Mouse (Mus musculus): ENCODE measurements around the gene Hs6st2. TPM values are rescaled to one million over a fixed set of nuclear protein-coding genes. Genes with fewer than 3 reads are reported as not detected.

Hs6st2 gene
- polyA plus RNA-seq, 1 experiment from 2014 or later = 0.82 TPM

DNA sequence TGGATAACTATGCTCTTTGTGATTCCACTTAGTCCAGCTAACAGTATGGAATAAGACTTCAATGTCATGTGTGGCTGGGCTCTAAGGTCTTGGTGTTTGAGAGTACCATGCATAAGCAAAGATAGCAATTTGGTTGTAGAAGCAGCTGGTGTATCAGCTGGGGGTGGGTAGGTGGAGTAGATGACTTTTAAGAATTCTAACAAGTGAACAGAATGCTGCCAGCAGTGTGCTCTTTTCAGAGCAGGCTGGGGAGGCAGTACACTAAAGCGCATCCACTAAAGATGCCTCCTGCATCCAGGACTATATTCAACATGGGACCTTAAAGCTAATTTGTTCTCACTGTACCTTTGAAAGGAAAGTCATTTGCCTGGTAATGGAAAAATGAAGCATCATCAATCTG, 88.9 kb downstream of the Hs6st2 start:
- H3K9me3 ChIP-seq (ENCODE audit: control insufficient read depth) = no peaks in the 10 kb centered on the region
- no peak overlapping the region for H3K4me2 ChIP-seq (replicated peaks; ENCODE audit: low read depth)
- no peaks in the 10 kb centered on the region for H3K27me3 ChIP-seq (replicated peaks; ENCODE audit: control insufficient read depth, insufficient read depth, low read length)
- no peaks in the 10 kb centered on the region for H3K4me1 ChIP-seq (replicated peaks; ENCODE audit: control insufficient read depth, insufficient read depth, low read length)
- TF ChIP-seq CTCF (IDR thresholded peaks at IDR 0.05; ENCODE audit: low read depth) = no peak
- no peaks in the 10 kb centered on the region for H3K36me3 ChIP-seq (ENCODE audit: control insufficient read depth, insufficient read depth)
- ATAC-seq = no peak
- H3K4me3 ChIP-seq (ENCODE audit: low read depth, low read length) = no peak overlapping the region
- no peak overlapping the region for H3K9ac ChIP-seq (ENCODE audit: low read depth, low read length)
- 89% methylated on average over 1 of the region's 1 CpGs for WGBS
- H3K27ac ChIP-seq (ENCODE audit: low read depth, low read length) = no peak overlapping the region

DNA sequence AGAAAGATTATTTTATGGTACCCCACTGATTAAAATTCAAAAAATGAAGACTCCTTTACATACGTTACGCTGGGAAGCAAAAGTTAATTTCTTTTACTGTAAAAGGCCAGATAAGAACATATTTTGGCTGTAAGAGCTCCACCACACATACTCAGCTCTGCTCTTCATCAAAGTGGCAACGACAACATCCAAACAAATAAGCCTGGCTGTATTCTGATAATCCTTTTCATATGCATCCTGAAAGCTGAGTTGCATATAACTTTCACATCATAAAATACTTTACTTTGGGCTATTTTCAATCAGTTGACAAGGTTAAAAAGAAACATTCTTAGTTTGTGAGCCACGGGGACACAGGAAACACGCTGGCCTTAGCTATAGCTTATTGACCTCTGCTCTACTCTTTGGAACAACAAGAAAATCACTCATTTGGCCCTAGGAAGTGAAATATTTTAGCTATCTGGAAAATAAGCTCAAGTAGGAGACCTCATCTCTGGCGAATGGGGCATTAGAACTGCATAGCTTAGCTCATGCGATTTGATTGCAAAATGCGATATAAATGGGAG, 91.1 kb downstream of the Hs6st2 start:
- H3K27ac ChIP-seq (ENCODE audit: low read depth, low read length) = no peak overlapping the region
- no peaks in the 10 kb centered on the region for H3K36me3 ChIP-seq (ENCODE audit: control insufficient read depth, insufficient read depth)
- H3K9ac ChIP-seq (ENCODE audit: low read depth, low read length) = no peak overlapping the region
- no peaks in the 10 kb centered on the region for H3K4me1 ChIP-seq (replicated peaks; ENCODE audit: control insufficient read depth, insufficient read depth, low read length)
- TF ChIP-seq CTCF (IDR thresholded peaks at IDR 0.05; ENCODE audit: low read depth) = no peak
- H3K4me3 ChIP-seq (ENCODE audit: low read depth, low read length) = no peak overlapping the region
- H3K4me2 ChIP-seq (replicated peaks; ENCODE audit: low read depth) = no peak overlapping the region
- WGBS = 84% methylated on average over 8 of the region's 8 CpGs
- no peaks in the 10 kb centered on the region for H3K27me3 ChIP-seq (replicated peaks; ENCODE audit: control insufficient read depth, insufficient read depth, low read length)
- no peaks in the 10 kb centered on the region for H3K9me3 ChIP-seq (ENCODE audit: control insufficient read depth)
- ATAC-seq = no peak

DNA sequence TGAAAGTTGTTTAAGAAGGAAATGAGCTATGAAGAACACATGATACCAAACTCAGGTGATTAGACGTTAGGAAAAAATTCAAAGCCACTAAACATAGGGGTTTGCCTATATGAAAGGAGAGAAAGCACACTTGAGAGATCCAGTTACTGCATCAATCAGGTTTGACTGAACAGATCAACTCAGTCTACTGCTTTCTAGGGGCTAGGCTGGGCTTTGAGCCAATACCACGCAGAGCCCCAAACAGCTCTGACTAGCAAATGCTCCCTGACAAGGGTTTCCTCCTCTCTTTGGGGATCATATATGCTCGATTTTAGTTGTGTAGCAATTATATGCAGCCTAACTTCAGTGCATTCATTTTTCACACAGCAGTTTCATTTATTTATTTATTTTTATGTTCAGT, 96.2 kb downstream of the Hs6st2 start:
- TF ChIP-seq CTCF (IDR thresholded peaks at IDR 0.05; ENCODE audit: low read depth) = no peak
- no peak for ATAC-seq
- Histone ChIP-seq H3K4me1 (replicated peaks; ENCODE audit: control insufficient read depth, insufficient read depth, low read length) (no peaks in the 10 kb centered on the region), H3K9ac (ENCODE audit: low read depth, low read length) (no peak overlapping the region), H3K27me3 (replicated peaks; ENCODE audit: control insufficient read depth, insufficient read depth, low read length) (no peaks in the 10 kb centered on the region), H3K36me3 (ENCODE audit: control insufficient read depth, insufficient read depth) (no peaks in the 10 kb centered on the region), H3K9me3 (ENCODE audit: control insufficient read depth) (no peaks in the 10 kb centered on the region), H3K4me2 (replicated peaks; ENCODE audit: low read depth) (no peak overlapping the region), H3K4me3 (ENCODE audit: low read depth, low read length) (no peak overlapping the region), H3K27ac (ENCODE audit: low read depth, low read length) (no peak overlapping the region)
- 72% methylated on average over 3 of the region's 3 CpGs for WGBS

GRCm38 (mm10) chrX:51581704-51582103, 100.0 kb downstream of the Hs6st2 start:
- no peak overlapping the region for H3K9ac ChIP-seq (ENCODE audit: low read depth, low read length)
- 74% methylated on average over 3 of the region's 3 CpGs for WGBS
- no peak overlapping the region for H3K4me2 ChIP-seq (replicated peaks; ENCODE audit: low read depth)
- no peaks in the 10 kb centered on the region for H3K27me3 ChIP-seq (replicated peaks; ENCODE audit: control insufficient read depth, insufficient read depth, low read length)
- no peak overlapping the region for H3K27ac ChIP-seq (ENCODE audit: low read depth, low read length)
- no peaks in the 10 kb centered on the region for H3K36me3 ChIP-seq (ENCODE audit: control insufficient read depth, insufficient read depth)
- no peaks in the 10 kb centered on the region for H3K4me1 ChIP-seq (replicated peaks; ENCODE audit: control insufficient read depth, insufficient read depth, low read length)
- ATAC-seq = no peak
- no peaks in the 10 kb centered on the region for H3K9me3 ChIP-seq (ENCODE audit: control insufficient read depth)
- no peak for TF ChIP-seq CTCF (IDR thresholded peaks at IDR 0.05; ENCODE audit: low read depth)
- no peak overlapping the region for H3K4me3 ChIP-seq (ENCODE audit: low read depth, low read length)

DNA sequence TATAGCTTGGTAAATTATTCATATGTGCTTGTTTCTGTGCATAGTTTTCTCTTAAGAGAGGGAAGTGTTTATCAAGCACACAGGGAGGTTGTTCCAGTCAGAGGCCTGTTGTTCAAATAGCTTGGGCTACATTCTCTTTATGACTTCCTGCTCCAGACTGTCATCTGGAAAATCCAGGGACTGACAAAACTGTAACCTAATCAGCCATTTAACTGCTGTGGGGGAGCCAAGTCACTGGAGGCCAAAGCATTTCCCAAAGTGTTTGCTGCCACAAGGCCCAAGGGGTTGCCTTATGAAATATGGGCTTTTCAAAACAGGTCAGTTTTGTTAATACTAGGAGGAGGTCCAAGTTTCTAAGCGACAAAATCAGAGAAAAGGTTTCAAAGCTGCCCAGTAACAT, 119.8 kb downstream of the Hs6st2 start:
- TF ChIP-seq CTCF (IDR thresholded peaks at IDR 0.05; ENCODE audit: low read depth) = no peak
- 73% methylated on average over 1 of the region's 1 CpGs for WGBS

GRCm38 (mm10) chrX:51539626-51540025, 142.0 kb downstream of the Hs6st2 start:
- Histone ChIP-seq H3K9me3 (ENCODE audit: control insufficient read depth) (no peaks in the 10 kb centered on the region), H3K4me2 (replicated peaks; ENCODE audit: low read depth) (no peak overlapping the region), H3K4me3 (ENCODE audit: low read depth, low read length) (no peak overlapping the region), H3K4me1 (replicated peaks; ENCODE audit: control insufficient read depth, insufficient read depth, low read length) (no peaks in the 10 kb centered on the region), H3K9ac (ENCODE audit: low read depth, low read length) (no peak overlapping the region), H3K27ac (ENCODE audit: low read depth, low read length) (no peak overlapping the region), H3K27me3 (replicated peaks; ENCODE audit: control insufficient read depth, insufficient read depth, low read length) (no peaks in the 10 kb centered on the region), H3K36me3 (ENCODE audit: control insufficient read depth, insufficient read depth) (no peaks in the 10 kb centered on the region)
- no peak for TF ChIP-seq CTCF (IDR thresholded peaks at IDR 0.05; ENCODE audit: low read depth)
- no peak for ATAC-seq
- 84% methylated on average over 5 of the region's 5 CpGs for WGBS

More for the DNA sequence above, 119.8 kb downstream of the Hs6st2 start:
- Histone ChIP-seq H3K4me3 (ENCODE audit: low read depth, low read length) (no peak overlapping the region), H3K4me2 (replicated peaks; ENCODE audit: low read depth) (no peak overlapping the region), H3K27me3 (replicated peaks; ENCODE audit: control insufficient read depth, insufficient read depth, low read length) (no peaks in the 10 kb centered on the region), H3K4me1 (replicated peaks; ENCODE audit: control insufficient read depth, insufficient read depth, low read length) (no peaks in the 10 kb centered on the region), H3K36me3 (ENCODE audit: control insufficient read depth, insufficient read depth) (no peaks in the 10 kb centered on the region), H3K9ac (ENCODE audit: low read depth, low read length) (no peak overlapping the region), H3K9me3 (ENCODE audit: control insufficient read depth) (no peaks in the 10 kb centered on the region), H3K27ac (ENCODE audit: low read depth, low read length) (no peak overlapping the region)
- ATAC-seq = no peak

- no peak overlapping the region for H3K4me2 ChIP-seq (replicated peaks; ENCODE audit: low read depth)
- no peak overlapping the region for H3K9ac ChIP-seq (ENCODE audit: low read depth, low read length)
- TF ChIP-seq CTCF (IDR thresholded peaks at IDR 0.05; ENCODE audit: low read depth) = no peak
- ATAC-seq = no peak
- 91% methylated on average over 3 of the region's 3 CpGs for WGBS
- no peaks in the 10 kb centered on the region for H3K36me3 ChIP-seq (ENCODE audit: control insufficient read depth, insufficient read depth)
- H3K9me3 ChIP-seq (ENCODE audit: control insufficient read depth) = no peaks in the 10 kb centered on the region
- H3K4me1 ChIP-seq (replicated peaks; ENCODE audit: control insufficient read depth, insufficient read depth, low read length) = no peaks in the 10 kb centered on the region
- H3K4me3 ChIP-seq (ENCODE audit: low read depth, low read length) = no peak overlapping the region
- no peaks in the 10 kb centered on the region for H3K27me3 ChIP-seq (replicated peaks; ENCODE audit: control insufficient read depth, insufficient read depth, low read length)
- H3K27ac ChIP-seq (ENCODE audit: low read depth, low read length) = no peak overlapping the region
Observed at GRCm38 (mm10) chrX:51537082-51537481, 144.6 kb downstream of the Hs6st2 start.
